Comparison of ENCODE assay signal across 20 mouse cellular contexts in the genomic region with DNA sequence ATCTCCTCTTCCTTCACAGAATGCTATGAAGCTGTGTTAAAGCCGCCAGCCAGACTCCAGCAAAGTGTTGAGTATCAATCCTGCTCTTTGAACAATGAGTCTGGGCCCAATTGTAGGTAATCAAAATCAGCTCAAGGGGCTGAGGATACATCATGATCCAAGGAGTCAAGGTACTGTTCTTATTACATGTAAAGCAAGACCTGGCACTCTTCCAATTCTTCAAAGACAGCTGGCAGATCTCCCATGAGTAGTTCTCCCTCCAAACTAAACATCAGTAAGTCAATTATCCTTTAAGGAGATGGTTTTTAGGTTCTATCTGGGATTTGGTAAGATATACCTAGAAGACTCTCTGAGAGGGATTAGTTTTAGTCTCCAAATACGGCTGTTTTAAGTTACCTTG.
DNase-seq lines count a peak whose midpoint lies in the region; ATAC-seq and TF ChIP-seq lines count a peak whose summit lies in the region.
"Had no signal": no experiment of that assay in that cellular context is flagged by ENCODE, and none has a peak within 500 bp of the region (broad histone marks: within the 10 kb centered on the region; RNA-seq: fewer than 3 reads in every experiment).

No protein-coding gene starts in this region.

- H3K27me3 ChIP-seq in heart, embryonic 11.5 days (ENCODE audit: control insufficient read depth, insufficient read depth, low read length): no peaks in the 10 kb centered on the region
- no peaks in the 10 kb centered on the region for H3K27me3 ChIP-seq in lung, embryonic 14.5 days (ENCODE audit: insufficient read depth, low read length)
- H3K27me3 ChIP-seq: embryonic facial prominence, embryonic 13.5 days; forebrain, embryonic 13.5 days; forebrain, embryonic 15.5 days had no signal

- 67% methylated on average over 2 of the region's 2 CpGs for WGBS in heart, embryonic 11.5 days (ENCODE audit: insufficient replicate concordance)
- WGBS in lung, embryonic 14.5 days: 74% methylated on average over 2 of the region's 2 CpGs

- H3K4me1 ChIP-seq in heart, embryonic 11.5 days (ENCODE audit: control insufficient read depth, insufficient read depth, low read length): no peaks in the 10 kb centered on the region
- no peaks in the 10 kb centered on the region for H3K4me1 ChIP-seq in lung, embryonic 14.5 days (ENCODE audit: insufficient read depth)
- H3K4me1 ChIP-seq: embryonic facial prominence, embryonic 13.5 days; forebrain, embryonic 13.5 days; forebrain, embryonic 15.5 days had no signal

- peak; percentile 19 for DNase-seq in heart, adult 11 months
- peak; percentile 21 for DNase-seq in lung, embryonic 14.5 days
- DNase-seq in lung, postnatal 4 days: no peak
- DNase-seq in MN1 (ENCODE audit: low spot score) (peak; percentile 42), liver (no peak)
- DNase-seq: adrenal gland, adult 8-10 months; adrenal gland, postnatal 14 days; adrenal gland, postnatal 36 days; cerebellum, adult 11-12 months; cerebellum, adult 2 months; cerebellum, adult 9-10 months; cerebellum, postnatal 10 days; cerebellum, postnatal 25 days; forebrain, postnatal 0 days had no signal

- no peak overlapping the region for H3K27ac ChIP-seq in heart, embryonic 11.5 days (ENCODE audit: low read depth, low read length)
- no peak overlapping the region for H3K27ac ChIP-seq in lung, embryonic 14.5 days (ENCODE audit: low read depth)
- H3K27ac ChIP-seq: embryonic facial prominence, embryonic 13.5 days; forebrain, embryonic 13.5 days; forebrain, embryonic 15.5 days had no signal

- no peak for TF ChIP-seq CTCF in lung, embryonic 14.5 days (IDR thresholded peaks at IDR 0.05; ENCODE audit: low read depth)

- H3K9ac ChIP-seq in heart, embryonic 11.5 days (ENCODE audit: low read depth, low read length): no peak overlapping the region
- H3K9ac ChIP-seq in lung, embryonic 14.5 days: no peak overlapping the region
- H3K9ac ChIP-seq: embryonic facial prominence, embryonic 13.5 days; forebrain, embryonic 13.5 days; forebrain, embryonic 15.5 days; forebrain, postnatal 0 days had no signal

- no peaks in the 10 kb centered on the region for H3K36me3 ChIP-seq in heart, embryonic 11.5 days (ENCODE audit: control insufficient read depth, insufficient read depth, low read length)
- H3K36me3 ChIP-seq in lung, embryonic 14.5 days (ENCODE audit: insufficient read depth): no peaks in the 10 kb centered on the region
- H3K36me3 ChIP-seq: embryonic facial prominence, embryonic 13.5 days; forebrain, embryonic 15.5 days had no signal

- no peaks in the 10 kb centered on the region for H3K9me3 ChIP-seq in heart, embryonic 11.5 days (replicated peaks; ENCODE audit: control insufficient read depth, low read length)
- no peaks in the 10 kb centered on the region for H3K9me3 ChIP-seq in lung, embryonic 14.5 days (ENCODE audit: low read depth, low read length)
- H3K9me3 ChIP-seq: embryonic facial prominence, embryonic 13.5 days; forebrain, embryonic 13.5 days; forebrain, embryonic 15.5 days had no signal

- H3K4me3 ChIP-seq in heart, embryonic 11.5 days (ENCODE audit: low read depth, low read length): no peak overlapping the region
- no peak overlapping the region for H3K4me3 ChIP-seq in lung, embryonic 14.5 days (ENCODE audit: low read depth, low read length)
- H3K4me3 ChIP-seq: embryonic facial prominence, embryonic 13.5 days; forebrain, embryonic 13.5 days; forebrain, embryonic 15.5 days had no signal

- H3K4me2 ChIP-seq in heart, embryonic 11.5 days: no peak overlapping the region
- H3K4me2 ChIP-seq in lung, embryonic 14.5 days: no peak overlapping the region
- H3K4me2 ChIP-seq: embryonic facial prominence, embryonic 13.5 days; forebrain, embryonic 13.5 days; forebrain, embryonic 15.5 days had no signal

- no peak for ATAC-seq in heart, embryonic 11.5 days (replicated peaks; ENCODE audit: insufficient number of reproducible peaks, low FRiP score, low TSS enrichment)
- no peak for ATAC-seq in lung, embryonic 14.5 days (ENCODE audit: insufficient read depth)
- ATAC-seq: activated CD4-positive, CD25-positive, alpha-beta regulatory T cell, adult 4 months; forebrain, embryonic 13.5 days; forebrain, embryonic 15.5 days; forebrain, postnatal 0 days; Patski had no signal

Comparison
In these comparisons a context has a peak if more than half of its experiments do, and no peak if none do; other contexts are left out.
1. DNase-seq: peak in heart, adult 11 months (single experiment), lung, embryonic 14.5 days (single experiment) and MN1 (single experiment); none in lung, postnatal 4 days (0 of 2) and liver (single experiment).